Mouse (Mus musculus): ENCODE results near the gene Tmprss11g. TPM values are rescaled to one million over a fixed set of nuclear protein-coding genes. Genes with fewer than 3 reads are reported as not detected.

Tmprss11g gene
- total RNA-seq, 1 experiment = not detected

- Histone ChIP-seq H3K4me1 (ENCODE audit: control insufficient read depth in 2 of 2, insufficient read depth in 2 of 2, low read length in 2 of 2, poor library complexity in 1 of 2) (no peaks in the 10 kb centered on the region), H3K9ac (ENCODE audit: insufficient read depth, low read depth, low read length, poor library complexity, severe bottlenecking) (no peak overlapping the region), H3K4me3 (ENCODE audit: insufficient read depth in 1 of 2, low read depth in 1 of 2, low read length in 2 of 2, poor library complexity in 1 of 2, severe bottlenecking in 1 of 2) (no peak overlapping the region), H3K9me3 (ENCODE audit: control insufficient read depth, insufficient read depth, low read depth, low read length) (no peaks in the 10 kb centered on the region), H3K27ac (ENCODE audit: insufficient read depth, low read depth, low read length, poor library complexity, severe bottlenecking) (no peak overlapping the region), H3K36me3 (ENCODE audit: control insufficient read depth, insufficient read depth, low read length, poor library complexity, severe bottlenecking) (no peaks in the 10 kb centered on the region)
- in situ Hi-C loops (cut with MboI; ENCODE audit: low sequenced_read_pairs in 2 of 2, unreplicated experiment in 2 of 2) = no loop called here
- TF ChIP-seq MAFK (IDR thresholded peaks at IDR 0.05; ENCODE audit: insufficient read depth, low read depth, low read length) = no peak
- DNase-seq (ENCODE audit: low read depth, low spot score) = no peak
Observed at GRCm38 (mm10) chr5:86493453-86493852, 24.9 kb downstream of the Tmprss11g start.

- Histone ChIP-seq H3K9ac (ENCODE audit: insufficient read depth, low read depth, low read length, poor library complexity, severe bottlenecking) (no peak overlapping the region), H3K27ac (ENCODE audit: insufficient read depth, low read depth, low read length, poor library complexity, severe bottlenecking) (no peak overlapping the region), H3K4me3 (ENCODE audit: insufficient read depth in 1 of 2, low read depth in 1 of 2, low read length in 2 of 2, poor library complexity in 1 of 2, severe bottlenecking in 1 of 2) (no peak overlapping the region), H3K9me3 (ENCODE audit: control insufficient read depth, insufficient read depth, low read depth, low read length) (no peaks in the 10 kb centered on the region), H3K36me3 (ENCODE audit: control insufficient read depth, insufficient read depth, low read length, poor library complexity, severe bottlenecking) (no peaks in the 10 kb centered on the region), H3K4me1 (ENCODE audit: control insufficient read depth in 2 of 2, insufficient read depth in 2 of 2, low read length in 2 of 2, poor library complexity in 1 of 2) (no peaks in the 10 kb centered on the region)
- TF ChIP-seq MAFK (IDR thresholded peaks at IDR 0.05; ENCODE audit: insufficient read depth, low read depth, low read length) (no peak), HCFC1 (IDR thresholded peaks at IDR 0.05; ENCODE audit: borderline replicate concordance, insufficient read depth, low read length) (no peak), ZC3H11A (IDR thresholded peaks at IDR 0.05; ENCODE audit: borderline replicate concordance, low read depth, low read length) (no peak), ZNF384 (IDR thresholded peaks at IDR 0.05; ENCODE audit: low read depth, low read length) (no peak), CHD2 (IDR thresholded peaks at IDR 0.05; ENCODE audit: low read depth, low read length) (no peak)
- in situ Hi-C loops (cut with MboI; ENCODE audit: low sequenced_read_pairs in 2 of 2, unreplicated experiment in 2 of 2) = no loop called here
- no peak for DNase-seq (ENCODE audit: low read depth, low spot score)
Observed at GRCm38 (mm10) chr5:86482562-86482961, 35.8 kb downstream of the Tmprss11g start.

- in situ Hi-C loops (cut with MboI; ENCODE audit: low sequenced_read_pairs in 2 of 2, unreplicated experiment in 2 of 2) = no loop called here
- H3K9me3 ChIP-seq (ENCODE audit: control insufficient read depth, insufficient read depth, low read depth, low read length) = no peaks in the 10 kb centered on the region
- H3K4me1 ChIP-seq (ENCODE audit: control insufficient read depth in 2 of 2, insufficient read depth in 2 of 2, low read length in 2 of 2, poor library complexity in 1 of 2) = no peaks in the 10 kb centered on the region
- H3K4me3 ChIP-seq (ENCODE audit: insufficient read depth in 1 of 2, low read depth in 1 of 2, low read length in 2 of 2, poor library complexity in 1 of 2, severe bottlenecking in 1 of 2) = no peak overlapping the region
- no peak overlapping the region for H3K9ac ChIP-seq (ENCODE audit: insufficient read depth, low read depth, low read length, poor library complexity, severe bottlenecking)
- H3K36me3 ChIP-seq (ENCODE audit: control insufficient read depth, insufficient read depth, low read length, poor library complexity, severe bottlenecking) = no peaks in the 10 kb centered on the region
- H3K27ac ChIP-seq (ENCODE audit: insufficient read depth, low read depth, low read length, poor library complexity, severe bottlenecking) = no peak overlapping the region
- DNase-seq (ENCODE audit: low read depth, low spot score) = no peak
- TF ChIP-seq MAFK (IDR thresholded peaks at IDR 0.05; ENCODE audit: insufficient read depth, low read depth, low read length) (no peak), ZC3H11A (IDR thresholded peaks at IDR 0.05; ENCODE audit: borderline replicate concordance, low read depth, low read length) (no peak), ZNF384 (IDR thresholded peaks at IDR 0.05; ENCODE audit: low read depth, low read length) (no peak), HCFC1 (IDR thresholded peaks at IDR 0.05; ENCODE audit: borderline replicate concordance, insufficient read depth, low read length) (no peak), CHD2 (IDR thresholded peaks at IDR 0.05; ENCODE audit: low read depth, low read length) (no peak)
Observed at GRCm38 (mm10) chr5:86482031-86482430, 36.4 kb downstream of the Tmprss11g start.

GRCm38 (mm10) chr5:86473859-86474258 lies 44.5 kb downstream of the Tmprss11g start:
- no peak overlapping the region for H3K4me3 ChIP-seq (ENCODE audit: insufficient read depth in 1 of 2, low read depth in 1 of 2, low read length in 2 of 2, poor library complexity in 1 of 2, severe bottlenecking in 1 of 2)
- no peak overlapping the region for H3K9ac ChIP-seq (ENCODE audit: insufficient read depth, low read depth, low read length, poor library complexity, severe bottlenecking)
- H3K9me3 ChIP-seq (ENCODE audit: control insufficient read depth, insufficient read depth, low read depth, low read length) = no peaks in the 10 kb centered on the region
- TF ChIP-seq ZC3H11A (IDR thresholded peaks at IDR 0.05; ENCODE audit: borderline replicate concordance, low read depth, low read length) = no peak
- no peak for TF ChIP-seq HCFC1 (IDR thresholded peaks at IDR 0.05; ENCODE audit: borderline replicate concordance, insufficient read depth, low read length)
- TF ChIP-seq ZNF384 (IDR thresholded peaks at IDR 0.05; ENCODE audit: low read depth, low read length) = no peak
- no peak for TF ChIP-seq CHD2 (IDR thresholded peaks at IDR 0.05; ENCODE audit: low read depth, low read length)
- TF ChIP-seq MAFK (IDR thresholded peaks at IDR 0.05; ENCODE audit: insufficient read depth, low read depth, low read length) = no peak
- no peak for DNase-seq (ENCODE audit: low read depth, low spot score)
- in situ Hi-C loops (cut with MboI; ENCODE audit: low sequenced_read_pairs in 2 of 2, unreplicated experiment in 2 of 2) = no loop called here
- no peaks in the 10 kb centered on the region for H3K4me1 ChIP-seq (ENCODE audit: control insufficient read depth in 2 of 2, insufficient read depth in 2 of 2, low read length in 2 of 2, poor library complexity in 1 of 2)
- H3K36me3 ChIP-seq (ENCODE audit: control insufficient read depth, insufficient read depth, low read length, poor library complexity, severe bottlenecking) = no peaks in the 10 kb centered on the region
- no peak overlapping the region for H3K27ac ChIP-seq (ENCODE audit: insufficient read depth, low read depth, low read length, poor library complexity, severe bottlenecking)

- Histone ChIP-seq H3K9ac (ENCODE audit: insufficient read depth, low read depth, low read length, poor library complexity, severe bottlenecking) (no peak within 1 kb of the TSS), H3K4me1 (ENCODE audit: control insufficient read depth in 2 of 2, insufficient read depth in 2 of 2, low read length in 2 of 2, poor library complexity in 1 of 2) (no peaks in the 10 kb centered on the region), H3K27ac (ENCODE audit: insufficient read depth, low read depth, low read length, poor library complexity, severe bottlenecking) (no peak within 1 kb of the TSS), H3K9me3 (ENCODE audit: control insufficient read depth, insufficient read depth, low read depth, low read length) (no peaks in the 10 kb centered on the region), H3K4me3 (ENCODE audit: insufficient read depth in 1 of 2, low read depth in 1 of 2, low read length in 2 of 2, poor library complexity in 1 of 2, severe bottlenecking in 1 of 2) (no peak within 1 kb of the TSS), H3K36me3 (ENCODE audit: control insufficient read depth, insufficient read depth, low read length, poor library complexity, severe bottlenecking) (no peaks in the 10 kb centered on the region)
- DNase-seq (ENCODE audit: low read depth, low spot score) = no peak
- no peak for TF ChIP-seq MAFK (IDR thresholded peaks at IDR 0.05; ENCODE audit: insufficient read depth, low read depth, low read length)
- TF ChIP-seq ZC3H11A (IDR thresholded peaks at IDR 0.05; ENCODE audit: borderline replicate concordance, low read depth, low read length) = no peak
- TF ChIP-seq CHD2 (IDR thresholded peaks at IDR 0.05; ENCODE audit: low read depth, low read length) = no peak
- no peak for TF ChIP-seq HCFC1 (IDR thresholded peaks at IDR 0.05; ENCODE audit: borderline replicate concordance, insufficient read depth, low read length)
- TF ChIP-seq ZNF384 (IDR thresholded peaks at IDR 0.05; ENCODE audit: low read depth, low read length) = no peak
- in situ Hi-C loops (cut with MboI; ENCODE audit: low sequenced_read_pairs in 2 of 2, unreplicated experiment in 2 of 2) = no loop called here
Observed at GRCm38 (mm10) chr5:86468890-86469289, 49.5 kb downstream of the Tmprss11g start, which contains the start of gene Tmprss11a. Gene Tmprss11a (minus strand): TSS chr5:86468990.
